Mouse (Mus musculus) megakaryocyte, embryonic 14.5 days (primary cell): ENCODE measurements around the gene Junb. TPM values are rescaled to one million over a fixed set of nuclear protein-coding genes. Genes with fewer than 3 reads are reported as not detected.

Source experiments
- H3K27me3 ChIP-seq: replicated peaks from 2 replicates; pipeline ENCODE3; 2012; ENCODE audit warnings: inconsistent platforms
- H3K36me3 ChIP-seq: replicated peaks from 2 replicates; pipeline ENCODE3; 2012; ENCODE audit warnings: low read length, inconsistent platforms, mixed read lengths
- H3K4me1 ChIP-seq: 2 replicates; pipeline ENCODE4 v1.6.1; 2012; ENCODE audit warnings: inconsistent platforms
- H3K4me3 ChIP-seq: replicated peaks from 2 replicates; pipeline ENCODE3; 2012; ENCODE audit warnings: moderate library complexity, mild to moderate bottlenecking, inconsistent platforms
- H3K9me3 ChIP-seq: 2 replicates; pipeline ENCODE4 v1.6.1; 2012; ENCODE audit warnings: inconsistent platforms
- FLI1 ChIP-seq: IDR thresholded peaks from 2 replicates; pipeline ENCODE4 v1.6.1; 2012; ENCODE audit warnings: low read length, inconsistent platforms, mixed read lengths
- GATA1 ChIP-seq: IDR thresholded peaks from 3 replicates; pipeline ENCODE4 v1.6.1; 2012; ENCODE audit warnings: mixed read lengths, low read length, inconsistent platforms, borderline replicate concordance
- polyA plus RNA-seq: library from polyadenylated mRNA; stranded (reverse); fragments of >175 nt; gene quantifications from 2 replicates; pipeline ENCODE4 v1.2.3, GENCODE M21; 2012; ENCODE audit warnings: low replicate concordance; ENCODE audit not compliant: insufficient read depth

Gene Junb
- polyA plus RNA-seq, 1 experiment: 743 TPM

- Histone ChIP-seq H3K9me3 (no peaks in the 10 kb centered on the region), H3K27me3 (no peaks in the 10 kb centered on the region), H3K36me3 (peaks cover 42% of the 10 kb centered on the region), H3K4me1 (peaks cover 64% of the 10 kb centered on the region), H3K4me3 (peak overlapping the region; percentile 100)
- no peak for TF ChIP-seq GATA1
- no peak for TF ChIP-seq FLI1
These were observed 4.5 kb downstream of the Junb start for GRCm38 (mm10) chr8:84973803-84974542.

- Histone ChIP-seq H3K4me3 (no peak overlapping the region), H3K4me1 (peaks cover 70% of the 10 kb centered on the region), H3K9me3 (no peaks in the 10 kb centered on the region), H3K36me3 (peaks cover 42% of the 10 kb centered on the region), H3K27me3 (no peaks in the 10 kb centered on the region)
- no peak for TF ChIP-seq FLI1
- no peak for TF ChIP-seq GATA1
These were observed 5.4 kb downstream of the Junb start for GRCm38 (mm10) chr8:84973079-84973478.

- Histone ChIP-seq H3K4me1 (peaks cover 89% of the 10 kb centered on the region), H3K27me3 (no peaks in the 10 kb centered on the region), H3K4me3 (peak overlapping the region; percentile 93), H3K36me3 (peaks cover 37% of the 10 kb centered on the region), H3K9me3 (no peaks in the 10 kb centered on the region)
- TF ChIP-seq GATA1 (no peak), FLI1 (no peak)
These were observed 7.6 kb downstream of the Junb start for GRCm38 (mm10) chr8:84970913-84971312.

DNA sequence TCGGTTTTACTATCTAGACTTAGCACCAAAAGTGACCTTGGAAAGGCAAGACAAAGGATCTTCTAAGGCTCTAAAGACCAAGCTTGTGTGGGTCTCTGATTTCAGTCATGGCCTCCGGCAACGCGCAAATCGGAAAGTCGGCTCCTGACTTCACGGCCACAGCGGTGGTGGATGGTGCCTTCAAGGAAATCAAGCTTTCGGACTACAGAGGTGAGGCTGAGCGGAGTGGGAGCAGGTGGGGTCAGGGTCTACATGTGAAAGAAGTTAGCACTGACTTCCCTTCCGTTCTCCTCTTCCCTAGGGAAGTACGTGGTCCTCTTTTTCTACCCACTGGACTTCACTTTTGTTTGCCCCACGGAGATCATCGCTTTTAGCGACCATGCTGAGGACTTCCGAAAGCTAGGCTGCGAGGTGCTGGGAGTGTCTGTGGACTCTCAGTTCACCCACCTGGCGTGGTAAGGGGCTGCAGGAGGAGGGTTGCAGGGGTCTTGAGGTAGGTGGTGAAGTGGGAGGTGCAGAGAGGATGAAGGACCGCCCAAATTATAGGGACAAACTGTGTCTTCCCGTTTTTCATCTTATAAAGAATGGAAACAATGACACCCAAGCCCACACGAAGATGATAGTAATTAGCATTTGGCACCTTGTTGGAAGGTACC lies 8.3 kb downstream of the Junb start:
- TF ChIP-seq GATA1 (no peak), FLI1 (no peak)
- peak overlapping the region; percentile 93 for H3K4me3 ChIP-seq
- H3K4me1 ChIP-seq: peaks cover 90% of the 10 kb centered on the region
- no peaks in the 10 kb centered on the region for H3K27me3 ChIP-seq
- H3K9me3 ChIP-seq: no peaks in the 10 kb centered on the region
- peaks cover 37% of the 10 kb centered on the region for H3K36me3 ChIP-seq

GRCm38 (mm10) chr8:84969241-84970134 lies 9.0 kb downstream of the Junb start, which contains the start of the genes Gm49661, Prdx2 and Rnaseh2a:
Gm49661 (minus strand) TSS chr8:84969433.
Prdx2 (plus strand) TSS chr8:84969587.
Rnaseh2a (minus strand) TSS chr8:84969767.
- H3K4me3 ChIP-seq: peak within 1 kb of the TSS; percentile 93
- no peaks in the 10 kb centered on the region for H3K27me3 ChIP-seq
- TF ChIP-seq GATA1: no peak
- no peak for TF ChIP-seq FLI1
- peaks cover 37% of the 10 kb centered on the region for H3K36me3 ChIP-seq
- H3K9me3 ChIP-seq: no peaks in the 10 kb centered on the region
- H3K4me1 ChIP-seq: peaks cover 90% of the 10 kb centered on the region

- H3K4me3 ChIP-seq: peak overlapping the region; percentile 93
- H3K4me1 ChIP-seq: peaks cover 83% of the 10 kb centered on the region
- H3K27me3 ChIP-seq: no peaks in the 10 kb centered on the region
- H3K36me3 ChIP-seq: peaks cover 36% of the 10 kb centered on the region
- no peak for TF ChIP-seq GATA1
- no peak for TF ChIP-seq FLI1
- no peaks in the 10 kb centered on the region for H3K9me3 ChIP-seq
These were observed 9.9 kb downstream of the Junb start for GRCm38 (mm10) chr8:84968650-84969049.

DNA sequence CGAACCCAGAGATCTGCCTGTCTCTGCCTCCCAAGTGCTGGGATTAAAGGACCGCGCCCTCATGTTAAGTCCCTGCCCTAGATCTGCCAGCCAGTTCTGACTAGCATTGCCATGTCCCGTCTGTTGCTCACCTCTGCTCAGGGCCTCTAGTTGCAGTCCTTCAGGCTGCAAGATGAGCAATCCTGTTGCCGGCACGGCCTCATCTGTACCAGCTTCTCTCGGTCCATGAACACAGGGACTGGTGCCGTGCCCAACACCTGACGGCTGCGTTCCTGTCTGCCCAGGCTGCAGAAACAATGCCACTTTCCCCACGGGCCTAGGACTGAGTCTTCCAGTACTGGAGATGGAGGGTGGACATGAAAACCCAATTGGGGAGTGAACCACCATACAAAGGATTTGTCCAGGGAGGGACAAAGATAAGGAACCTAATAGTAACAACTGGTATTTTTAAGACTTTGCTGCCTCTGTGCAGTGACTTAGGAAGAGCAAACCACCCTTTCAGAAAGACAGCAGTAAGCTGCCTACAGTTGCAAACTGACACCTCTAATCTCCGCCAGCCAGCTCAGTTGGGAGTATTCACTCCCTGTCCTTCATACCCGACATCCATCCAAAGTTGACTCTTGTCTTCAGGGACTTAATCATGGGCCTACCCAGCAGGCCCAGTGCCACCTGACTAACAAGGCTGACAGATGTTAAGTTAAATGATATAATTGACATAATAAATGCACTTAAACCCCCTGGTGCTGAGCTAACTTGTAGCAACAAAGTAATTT lies 10.8 kb downstream of the Junb start:
- Histone ChIP-seq H3K27me3 (no peaks in the 10 kb centered on the region), H3K36me3 (peaks cover 31% of the 10 kb centered on the region), H3K4me1 (peaks cover 74% of the 10 kb centered on the region), H3K4me3 (peak overlapping the region; percentile 69), H3K9me3 (no peaks in the 10 kb centered on the region)
- no peak for TF ChIP-seq FLI1
- TF ChIP-seq GATA1: no peak

DNA sequence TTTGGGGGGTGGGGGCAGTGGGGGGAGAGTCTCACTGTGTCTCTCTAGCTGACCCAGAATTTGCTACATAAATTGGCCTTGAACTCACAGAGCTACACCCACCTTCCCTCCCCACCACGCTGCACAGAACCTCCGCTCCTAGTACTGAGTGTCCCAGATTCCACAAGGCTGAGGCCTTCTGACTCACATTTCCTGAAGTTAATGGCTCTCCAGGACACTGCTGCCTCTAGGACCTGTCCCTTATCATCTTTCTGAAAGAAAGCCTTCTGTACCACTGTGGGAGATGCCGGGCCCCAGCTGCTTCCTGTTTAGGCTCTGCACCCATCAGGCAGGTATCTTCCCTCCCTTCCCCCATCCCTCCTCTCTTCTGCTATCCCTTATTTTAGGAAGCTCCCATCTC lies 11.9 kb downstream of the Junb start:
- peaks cover 68% of the 10 kb centered on the region for H3K4me1 ChIP-seq
- no peaks in the 10 kb centered on the region for H3K9me3 ChIP-seq
- no peaks in the 10 kb centered on the region for H3K27me3 ChIP-seq
- H3K36me3 ChIP-seq: peaks cover 30% of the 10 kb centered on the region
- H3K4me3 ChIP-seq: peak overlapping the region; percentile 96
- TF ChIP-seq GATA1: no peak
- TF ChIP-seq FLI1: no peak
